Mouse (Mus musculus): Measurements from ENCODE around the gene Arsb.

DNA sequence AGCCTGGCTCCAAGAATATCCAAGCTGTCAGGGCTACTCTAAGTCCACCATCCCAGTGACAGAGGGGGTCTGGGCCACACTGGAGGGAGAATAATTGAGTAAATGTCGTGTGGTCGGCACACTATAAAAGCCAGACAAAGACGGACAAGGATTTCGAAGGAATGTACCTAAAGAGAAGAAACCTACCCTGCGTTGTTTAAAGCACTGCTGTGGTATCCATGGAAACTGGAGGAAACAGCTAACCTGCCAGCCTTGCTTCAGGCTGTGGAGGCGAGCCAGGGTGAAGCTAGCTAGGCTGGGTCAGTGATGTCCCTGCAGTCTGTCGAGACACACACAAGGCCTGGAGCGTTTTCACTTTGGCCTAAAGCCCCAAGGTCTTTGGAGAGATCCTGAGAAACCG, 195.7 kb downstream of the Arsb start:
- TF ChIP-seq CTCF (IDR thresholded peaks at IDR 0.05; ENCODE audit: insufficient read depth, low read depth, low read length) (no peak), POLR2A (IDR thresholded peaks at IDR 0.05; ENCODE audit: insufficient read depth, low read depth, low read length) (no peak)
